Mouse (Mus musculus) small intestine, adult 2 months (tissue): ENCODE results near the gene Kirrel3. TPM values are rescaled to one million over a fixed set of nuclear protein-coding genes. Genes with fewer than 3 reads are reported as not detected.

Source experiments
- H3K27ac ChIP-seq: fragments of 200-500 bp; 2 replicates; pipeline ENCODE4 v1.5.1; 2012; ENCODE audit warnings: low read depth, low read length, control low read depth, inconsistent platforms; ENCODE audit not compliant: insufficient read depth
- H3K27me3 ChIP-seq: fragments of 200-500 bp; 2 replicates; pipeline ENCODE4 v1.6.1; 2012; ENCODE audit warnings: mild to moderate bottlenecking, moderate library complexity, low read length, inconsistent platforms; ENCODE audit not compliant: control insufficient read depth, insufficient read depth
- H3K36me3 ChIP-seq: fragments of 200-500 bp; 2 replicates; pipeline ENCODE4 v1.6.1; 2012; ENCODE audit warnings: mild to moderate bottlenecking, low read length, control low read depth, inconsistent platforms; ENCODE audit not compliant: control insufficient read depth, insufficient read depth
- H3K4me1 ChIP-seq: fragments of 200-500 bp; 2 replicates; pipeline ENCODE4 v1.6.1; 2012; ENCODE audit warnings: low read length, inconsistent platforms, mixed read lengths; ENCODE audit not compliant: control insufficient read depth, insufficient read depth, insufficient read length
- H3K4me3 ChIP-seq: fragments of 200-500 bp; 2 replicates; pipeline ENCODE4 v1.5.1; 2012; ENCODE audit warnings: low read depth, mild to moderate bottlenecking, control low read depth, inconsistent platforms, low read length, moderate library complexity
- CTCF ChIP-seq: fragments of 200-500 bp; IDR thresholded peaks from 2 replicates; pipeline ENCODE4 v1.5.1; 2012; ENCODE audit warnings: low read depth, mild to moderate bottlenecking, control low read depth, inconsistent platforms, low read length, moderate library complexity, mixed read lengths; ENCODE audit not compliant: insufficient replicate concordance, insufficient read length; ENCODE audit errors: extremely low read depth
- POLR2A ChIP-seq: fragments of 200-500 bp; IDR thresholded peaks from 2 replicates; pipeline ENCODE4 v1.6.1; 2012; ENCODE audit warnings: low read depth, mild to moderate bottlenecking, control low read depth, inconsistent platforms, low read length, moderate library complexity
- WGBS: fragments of 180-500 bp; shearing (Covaris S2); methylation state at CpG from one replicate; pipeline ENCODE4 v1.1.7; 2018; 5-methylcytosine and 5-hydroxymethylcytosine counted together
- polyA plus RNA-seq: library from polyadenylated mRNA; depleted of rRNA; stranded (reverse); fragments of >200 nt; gene quantifications from 2 replicates; pipeline ENCODE4 v1.2.3, GENCODE M21; 2012

Gene Kirrel3
- polyA plus RNA-seq, 1 experiment, result 0.22 TPM

GRCm38 (mm10) chr9:34766792-34767623 lies 281.3 kb downstream of the Kirrel3 start:
- WGBS, result 68% methylated on average over 7 of the region's 7 CpGs

GRCm38 (mm10) chr9:34768961-34769360 lies 283.3 kb downstream of the Kirrel3 start:
- H3K27me3 ChIP-seq, result no peaks in the 10 kb centered on the region
- no peak for TF ChIP-seq POLR2A
- TF ChIP-seq CTCF, result no peak
- H3K36me3 ChIP-seq, result no peaks in the 10 kb centered on the region
- no peaks in the 10 kb centered on the region for H3K4me1 ChIP-seq
- WGBS, result 72% methylated on average over 2 of the region's 2 CpGs
- H3K4me3 ChIP-seq, result no peak overlapping the region
- no peak overlapping the region for H3K27ac ChIP-seq

More at GRCm38 (mm10) chr9:34766792-34767623, 281.3 kb downstream of the Kirrel3 start:
- TF ChIP-seq CTCF (no peak), POLR2A (no peak)
- Histone ChIP-seq H3K36me3 (no peaks in the 10 kb centered on the region), H3K27ac (no peak overlapping the region), H3K4me3 (no peak overlapping the region), H3K4me1 (no peaks in the 10 kb centered on the region), H3K27me3 (no peaks in the 10 kb centered on the region)

- TF ChIP-seq POLR2A, result no peak
- no peak for TF ChIP-seq CTCF
- WGBS, result 90% methylated on average over 4 of the region's 4 CpGs
- H3K4me1 ChIP-seq, result no peaks in the 10 kb centered on the region
- no peak overlapping the region for H3K27ac ChIP-seq
- no peaks in the 10 kb centered on the region for H3K27me3 ChIP-seq
- H3K36me3 ChIP-seq, result no peaks in the 10 kb centered on the region
- no peak overlapping the region for H3K4me3 ChIP-seq
These were observed 285.3 kb downstream of the Kirrel3 start for GRCm38 (mm10) chr9:34770951-34771350.

- no peaks in the 10 kb centered on the region for H3K27me3 ChIP-seq
- H3K4me3 ChIP-seq, result no peak overlapping the region
- no peaks in the 10 kb centered on the region for H3K36me3 ChIP-seq
- no peak overlapping the region for H3K27ac ChIP-seq
- H3K4me1 ChIP-seq, result no peaks in the 10 kb centered on the region
- TF ChIP-seq CTCF (no peak), POLR2A (no peak)
These were observed 285.7 kb downstream of the Kirrel3 start for GRCm38 (mm10) chr9:34771401-34771800.

- no peak overlapping the region for H3K4me3 ChIP-seq
- H3K27ac ChIP-seq, result no peak overlapping the region
- H3K36me3 ChIP-seq, result no peaks in the 10 kb centered on the region
- no peaks in the 10 kb centered on the region for H3K4me1 ChIP-seq
- WGBS, result 89% methylated on average over 9 of the region's 9 CpGs
- no peak for TF ChIP-seq CTCF
- no peak for TF ChIP-seq POLR2A
- no peaks in the 10 kb centered on the region for H3K27me3 ChIP-seq
These were observed 286.3 kb downstream of the Kirrel3 start for GRCm38 (mm10) chr9:34772022-34772437.

- Histone ChIP-seq H3K4me3 (no peak overlapping the region), H3K36me3 (no peaks in the 10 kb centered on the region), H3K27me3 (no peaks in the 10 kb centered on the region), H3K27ac (no peak overlapping the region), H3K4me1 (no peaks in the 10 kb centered on the region)
- 77% methylated on average over 3 of the region's 3 CpGs for WGBS
- TF ChIP-seq POLR2A (no peak), CTCF (no peak)
These were observed 295.7 kb downstream of the Kirrel3 start for GRCm38 (mm10) chr9:34781356-34781755.

GRCm38 (mm10) chr9:34787915-34788314 lies 302.2 kb downstream of the Kirrel3 start:
- TF ChIP-seq POLR2A (no peak), CTCF (no peak)
- Histone ChIP-seq H3K4me1 (no peaks in the 10 kb centered on the region), H3K36me3 (no peaks in the 10 kb centered on the region), H3K27me3 (no peaks in the 10 kb centered on the region), H3K4me3 (no peak overlapping the region), H3K27ac (no peak overlapping the region)
- WGBS, result 53% methylated on average over 3 of the region's 3 CpGs

GRCm38 (mm10) chr9:34795226-34795625 lies 309.5 kb downstream of the Kirrel3 start:
- Histone ChIP-seq H3K4me3 (no peak overlapping the region), H3K27ac (no peak overlapping the region), H3K4me1 (no peaks in the 10 kb centered on the region), H3K36me3 (no peaks in the 10 kb centered on the region), H3K27me3 (no peaks in the 10 kb centered on the region)
- WGBS, result 44% methylated on average over 4 of the region's 4 CpGs
- TF ChIP-seq CTCF (no peak), POLR2A (no peak)
